Mouse (Mus musculus) embryonic facial prominence, embryonic 12.5 days (tissue): ENCODE results near the gene Rps5. TPM values are rescaled to one million over a fixed set of nuclear protein-coding genes. Genes with fewer than 3 reads are reported as not detected.
"Not testable (repeated sequence)": the region's sequence is repeated elsewhere in the genome, so short reads cannot be mapped to it uniquely, and the experiment has no call there.

Experiments
- ATAC-seq: fragments of 200-750 bp; cut with Nextera tagmentation; 2 replicates; pipeline ENCODE4 v1.8.0; 2017; ENCODE audit not compliant: insufficient number of reproducible peaks, insufficient read depth, low FRiP score, low TSS enrichment
- H3K27ac ChIP-seq: fragments of 300-500 bp; sonication (generic); 2 replicates; pipeline ENCODE4 v1.5.1; 2016; ENCODE audit warnings: mild to moderate bottlenecking
- H3K27me3 ChIP-seq: fragments of 300-500 bp; sonication (generic); 2 replicates; pipeline ENCODE4 v1.6.1; 2016; ENCODE audit warnings: mild to moderate bottlenecking, moderate library complexity
- H3K36me3 ChIP-seq: fragments of 300-500 bp; sonication (generic); 2 replicates; pipeline ENCODE4 v1.6.1; 2016; ENCODE audit warnings: mild to moderate bottlenecking
- H3K4me1 ChIP-seq: fragments of 300-500 bp; sonication (generic); 2 replicates; pipeline ENCODE4 v1.6.1; 2016
- H3K4me2 ChIP-seq: fragments of 300-500 bp; sonication (generic); replicated peaks from 2 replicates; pipeline ENCODE4 v1.6.1; 2016; ENCODE audit warnings: mild to moderate bottlenecking, moderate library complexity
- H3K4me3 ChIP-seq: fragments of 300-500 bp; sonication (generic); 2 replicates; pipeline ENCODE4 v1.5.1; 2016; ENCODE audit warnings: mild to moderate bottlenecking
- H3K9ac ChIP-seq: fragments of 300-500 bp; sonication (generic); 2 replicates; pipeline ENCODE4 v1.6.1; 2016; ENCODE audit warnings: mild to moderate bottlenecking, moderate library complexity
- H3K9me3 ChIP-seq: fragments of 300-500 bp; sonication (generic); 2 replicates; pipeline ENCODE4 v1.6.1; 2016; ENCODE audit warnings: mild to moderate bottlenecking, moderate library complexity
- WGBS: fragments of 180-500 bp; shearing (Covaris S2); methylation state at CpG from one replicate; pipeline ENCODE4 v1.1.7; 2016; 5-methylcytosine and 5-hydroxymethylcytosine counted together
- polyA plus RNA-seq: library from polyadenylated mRNA; unstranded; fragments of >200 nt; fragmentation: Nextera tagmentation; extraction: Ambion mirVana; gene quantifications from 2 replicates; pipeline ENCODE4 v1.2.1, GENCODE M21; 2016

Rps5 gene
- polyA plus RNA-seq, 1 experiment from 2014 or later, result 833 TPM

DNA sequence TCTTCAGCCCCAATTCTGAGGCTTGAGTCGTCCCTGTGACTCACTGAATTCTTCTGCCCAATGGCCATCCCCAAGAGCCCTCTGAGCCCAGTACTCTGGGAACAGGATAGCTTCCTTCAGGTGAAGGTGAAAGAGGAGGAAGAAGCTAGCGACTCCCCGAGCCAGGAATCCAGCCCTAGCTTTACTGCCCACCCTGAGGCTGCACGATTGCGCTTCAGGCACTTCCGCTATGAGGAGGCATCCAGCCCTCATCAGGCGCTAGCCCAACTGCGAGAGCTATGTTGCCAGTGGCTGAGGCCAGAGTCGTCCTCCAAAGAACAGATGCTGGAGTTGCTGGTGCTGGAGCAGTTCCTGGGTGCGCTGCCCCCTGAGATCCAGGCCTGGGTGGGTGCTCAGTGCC lies 18.5 kb upstream of the Rps5 start:
- H3K27me3 ChIP-seq, result no peaks in the 10 kb centered on the region

DNA sequence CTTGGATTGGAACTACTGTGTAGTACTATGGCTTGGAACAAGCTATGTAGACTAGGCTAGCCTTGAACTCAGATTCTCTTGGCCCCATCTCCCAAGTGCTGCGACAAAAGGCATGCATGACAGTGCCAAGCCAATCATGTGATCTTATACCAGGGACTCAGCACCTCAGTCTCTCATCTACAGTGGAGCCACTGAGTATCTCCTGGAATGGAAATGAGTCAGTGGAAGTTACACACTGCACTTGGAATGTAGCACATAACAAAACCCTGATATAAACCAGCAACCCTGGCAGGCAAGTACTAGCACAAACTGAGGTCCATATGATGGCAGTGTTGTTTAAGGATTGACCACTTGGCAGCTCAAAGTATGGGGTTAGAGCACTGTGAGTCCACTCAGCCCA lies 16.9 kb upstream of the Rps5 start:
- WGBS, result 97% methylated on average over 1 of the region's 1 CpGs
- Histone ChIP-seq H3K4me3 (no peak overlapping the region), H3K4me2 (no peak overlapping the region), H3K27ac (no peak overlapping the region), H3K9ac (no peak overlapping the region), H3K27me3 (no peaks in the 10 kb centered on the region), H3K36me3 (peaks cover 64% of the 10 kb centered on the region), H3K9me3 (no peaks in the 10 kb centered on the region), H3K4me1 (no peaks in the 10 kb centered on the region)
- no peak for ATAC-seq

More for the DNA sequence above, 18.5 kb upstream of the Rps5 start:
- Histone ChIP-seq H3K27ac (no peak overlapping the region), H3K4me3 (peak overlapping the region; percentile 17; the same call in 1 of the 2 replicates), H3K9me3 (no peaks in the 10 kb centered on the region), H3K9ac (no peak overlapping the region), H3K4me1 (0 out of 2 replicates have a peak, but pooled peaks cover 3% of the 10 kb centered on the region), H3K4me2 (no peak overlapping the region), H3K36me3 (peaks cover 59% of the 10 kb centered on the region)
- WGBS, result 49% methylated on average over 10 of the region's 10 CpGs
- ATAC-seq, result no peak

DNA sequence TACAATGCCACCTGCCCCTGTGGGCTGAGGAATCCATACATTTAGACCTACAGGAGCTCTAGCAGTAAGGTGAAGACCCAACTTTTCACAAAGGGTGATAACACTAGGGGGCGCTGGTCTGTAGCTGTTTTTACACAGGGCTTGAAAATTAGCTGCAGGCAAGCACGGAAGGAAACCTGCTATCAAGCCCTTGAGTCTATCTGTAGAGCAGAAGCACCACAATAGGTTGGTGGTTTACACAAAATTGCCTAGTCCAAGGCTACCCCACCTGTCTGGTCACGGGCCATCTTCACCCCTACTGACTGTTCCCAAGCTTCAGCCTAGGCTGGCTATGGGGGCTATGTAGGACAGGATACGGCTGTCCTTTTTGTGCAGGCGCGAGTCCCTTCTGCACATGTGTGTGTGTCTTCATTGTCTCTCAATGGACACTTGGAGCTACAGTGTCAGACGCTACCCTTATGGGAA lies 12.6 kb upstream of the Rps5 start:
- no peaks in the 10 kb centered on the region for H3K27me3 ChIP-seq
- 44% methylated on average over 7 of the region's 7 CpGs for WGBS
- H3K9ac ChIP-seq, result peak overlapping the region; percentile 50
- H3K4me1 ChIP-seq, result no peaks in the 10 kb centered on the region
- ATAC-seq, result peak; percentile 39; the same call in 1 of the 2 replicates
- peak overlapping the region; percentile 43 for H3K4me3 ChIP-seq
- peak overlapping the region; percentile 80; the same call in 1 of the 2 replicates for H3K27ac ChIP-seq
- peaks cover 44% of the 10 kb centered on the region for H3K36me3 ChIP-seq
- H3K4me2 ChIP-seq, result peak overlapping the region; percentile 50
- no peaks in the 10 kb centered on the region for H3K9me3 ChIP-seq

DNA sequence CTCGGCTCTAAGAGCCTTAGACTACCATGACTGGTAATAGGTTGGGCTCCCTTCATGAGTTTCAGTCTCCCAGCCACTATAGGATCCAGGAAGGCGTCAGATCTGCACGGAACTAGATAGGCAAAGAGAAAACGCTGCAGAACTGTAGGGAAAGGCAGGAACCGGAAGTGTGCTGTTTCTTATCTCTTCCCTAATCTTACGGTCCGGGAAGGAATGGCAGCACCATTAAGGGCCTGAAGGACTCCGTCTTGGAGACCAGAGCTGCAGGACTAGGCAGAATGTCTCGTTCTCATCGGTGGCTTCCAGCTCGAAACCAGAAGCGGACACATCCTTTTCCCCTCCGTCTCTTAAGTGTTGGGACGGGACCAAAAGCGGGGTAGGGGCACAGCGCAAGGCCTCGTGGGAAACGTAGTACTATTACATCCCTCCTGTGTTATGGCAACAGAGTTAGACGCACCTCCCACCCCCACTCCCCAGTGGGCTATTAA lies 11.9 kb upstream of the Rps5 start:
- H3K9me3 ChIP-seq, result no peaks in the 10 kb centered on the region
- peak overlapping the region; percentile 50 for H3K9ac ChIP-seq
- H3K27me3 ChIP-seq, result no peaks in the 10 kb centered on the region
- H3K36me3 ChIP-seq, result peaks cover 37% of the 10 kb centered on the region
- WGBS, result 5% methylated on average over 19 of the region's 19 CpGs
- H3K27ac ChIP-seq, result peak overlapping the region; percentile 80
- peak; percentile 59 for ATAC-seq
- H3K4me1 ChIP-seq, result no peaks in the 10 kb centered on the region
- peak overlapping the region; percentile 50 for H3K4me2 ChIP-seq
- peak overlapping the region; percentile 43 for H3K4me3 ChIP-seq

DNA sequence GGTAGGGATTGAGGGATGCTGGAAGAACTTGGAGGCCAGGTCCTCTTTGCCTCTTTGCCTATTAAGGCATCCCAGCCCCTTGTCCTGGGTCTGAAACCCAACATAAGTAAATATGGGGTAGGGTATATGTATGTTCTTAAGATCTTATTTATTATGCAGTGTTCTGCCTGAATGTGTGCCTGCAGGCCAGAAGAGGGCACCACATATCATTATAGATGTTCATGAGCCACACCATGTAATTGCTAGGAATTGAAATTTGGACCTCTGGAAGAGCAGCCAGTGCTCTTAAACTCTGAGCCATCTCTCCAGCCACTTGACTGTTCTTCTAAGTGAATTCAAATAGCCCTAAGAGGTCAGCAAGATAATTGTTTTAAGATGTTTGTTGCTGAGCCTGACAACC lies 8.5 kb upstream of the Rps5 start:
- no peak overlapping the region for H3K4me2 ChIP-seq
- H3K27me3 ChIP-seq, result no peaks in the 10 kb centered on the region
- ATAC-seq, result no peak
- H3K9ac ChIP-seq, result no peak overlapping the region
- no peak overlapping the region for H3K27ac ChIP-seq
- H3K4me3 ChIP-seq, result no peak overlapping the region
- H3K9me3 ChIP-seq, result no peaks in the 10 kb centered on the region
- H3K4me1 ChIP-seq, result no peaks in the 10 kb centered on the region
- H3K36me3 ChIP-seq, result peaks cover 5% of the 10 kb centered on the region

DNA sequence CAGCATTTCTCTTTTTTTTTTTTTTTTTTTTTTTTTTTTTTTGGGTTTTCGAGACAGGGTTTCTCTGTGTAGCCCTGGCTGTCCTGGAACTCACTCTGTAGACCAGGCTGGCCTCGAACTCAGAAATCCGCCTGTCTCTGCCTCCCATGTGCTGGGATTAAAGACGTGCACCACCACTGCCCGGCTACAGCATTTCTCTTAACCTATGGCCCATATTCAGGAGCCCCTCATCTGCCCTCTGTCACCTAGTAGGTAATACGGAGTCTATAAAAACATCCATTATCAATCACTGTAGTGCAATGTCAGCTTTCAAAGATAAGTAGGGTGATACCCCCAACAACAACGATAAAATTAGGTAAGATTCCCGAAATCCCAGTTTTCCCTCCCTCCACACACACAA lies 1.6 kb upstream of the Rps5 start:
- not testable (repeated sequence) for H3K4me2 ChIP-seq, H3K9ac ChIP-seq, H3K4me3 ChIP-seq, ATAC-seq, H3K27me3 ChIP-seq, H3K27ac ChIP-seq, H3K9me3 ChIP-seq
- Histone ChIP-seq H3K4me1 (peaks cover 14% of the 10 kb centered on the region), H3K36me3 (peaks cover 26% of the 10 kb centered on the region)
- WGBS, result 87% methylated on average over 7 of the region's 8 CpGs

DNA sequence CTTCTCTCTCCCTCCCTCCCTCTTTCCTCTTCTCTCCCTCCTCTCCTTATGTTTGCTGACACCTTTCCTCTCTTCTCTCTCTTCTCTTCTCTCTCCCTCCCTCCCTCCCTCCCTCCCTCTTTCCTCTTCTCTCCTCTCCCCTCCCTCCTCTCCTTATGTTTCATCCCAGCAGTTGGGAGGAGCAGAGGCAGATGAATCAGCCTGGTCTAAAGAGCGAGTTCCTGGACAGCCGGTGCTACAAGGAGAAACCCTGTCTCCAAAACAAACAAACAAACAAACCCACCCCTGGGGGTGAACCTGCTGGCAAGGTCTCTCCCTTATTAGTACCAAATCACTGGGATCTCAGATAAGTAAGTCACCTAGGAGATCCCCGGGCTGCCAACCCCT lies 779 bp upstream of the Rps5 start:
- H3K9me3 ChIP-seq, result no peaks in the 10 kb centered on the region
- 1% methylated on average over 3 of the region's 3 CpGs for WGBS
- no peak for ATAC-seq
- peak overlapping the region; percentile 93 for H3K27ac ChIP-seq
- peaks cover 34% of the 10 kb centered on the region for H3K36me3 ChIP-seq
- H3K4me1 ChIP-seq, result peaks cover 14% of the 10 kb centered on the region
- peaks cover 7% of the 10 kb centered on the region for H3K27me3 ChIP-seq
- H3K9ac ChIP-seq, result peak overlapping the region; percentile 75
- H3K4me3 ChIP-seq, result peak overlapping the region; percentile 82
- H3K4me2 ChIP-seq, result peak overlapping the region; percentile 74

DNA sequence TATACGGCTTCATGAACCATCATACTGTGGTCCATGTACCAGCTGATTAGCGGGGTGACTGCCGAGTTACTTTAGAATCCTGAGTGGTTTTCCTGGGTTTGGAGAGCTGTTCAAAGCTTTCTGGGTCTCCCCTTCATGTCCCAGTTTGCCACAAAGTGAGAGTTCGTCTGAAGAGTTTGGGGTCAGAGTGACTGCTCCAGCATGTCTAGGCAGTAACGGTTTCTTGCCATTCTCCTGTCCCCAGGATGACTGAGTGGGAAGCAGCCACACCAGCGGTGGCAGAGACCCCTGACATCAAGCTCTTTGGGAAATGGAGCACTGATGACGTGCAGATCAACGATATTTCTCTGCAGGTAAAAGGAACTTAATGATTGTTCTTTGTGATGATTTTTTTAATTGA lies 639 bp downstream of the Rps5 start:
- Histone ChIP-seq H3K36me3 (peaks cover 43% of the 10 kb centered on the region), H3K4me2 (peak overlapping the region; percentile 87), H3K27ac (0 out of 2 replicates have a peak overlapping the region, but pooled peaks have one; percentile 18), H3K4me1 (peaks cover 17% of the 10 kb centered on the region), H3K9ac (peak overlapping the region; percentile 81), H3K4me3 (peak overlapping the region; percentile 82), H3K9me3 (no peaks in the 10 kb centered on the region), H3K27me3 (peaks cover 20% of the 10 kb centered on the region)
- WGBS, result 3% methylated on average over 8 of the region's 8 CpGs
- no peak for ATAC-seq

DNA sequence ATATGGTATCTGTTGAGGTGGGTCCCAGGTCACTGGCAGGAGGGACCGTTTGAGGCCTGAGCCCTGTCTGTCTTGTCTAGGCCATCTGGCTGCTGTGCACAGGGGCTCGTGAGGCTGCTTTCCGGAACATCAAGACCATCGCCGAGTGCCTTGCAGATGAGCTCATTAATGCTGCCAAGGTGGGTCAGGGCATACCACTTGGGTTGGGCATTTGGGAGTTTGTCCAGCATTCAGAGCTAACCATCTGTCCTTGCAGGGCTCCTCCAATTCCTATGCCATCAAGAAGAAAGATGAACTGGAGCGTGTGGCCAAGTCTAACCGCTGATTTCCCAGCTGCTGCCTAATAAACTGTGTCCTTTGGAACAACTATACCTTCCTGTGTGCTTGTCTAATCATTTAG lies 4.2 kb downstream of the Rps5 start:
- Histone ChIP-seq H3K4me3 (no peak overlapping the region), H3K36me3 (peaks cover 46% of the 10 kb centered on the region), H3K4me2 (no peak overlapping the region), H3K9me3 (no peaks in the 10 kb centered on the region), H3K4me1 (peaks cover 17% of the 10 kb centered on the region), H3K27ac (no peak overlapping the region), H3K27me3 (peaks cover 34% of the 10 kb centered on the region), H3K9ac (no peak overlapping the region)
- no peak for ATAC-seq
- 84% methylated on average over 7 of the region's 7 CpGs for WGBS

DNA sequence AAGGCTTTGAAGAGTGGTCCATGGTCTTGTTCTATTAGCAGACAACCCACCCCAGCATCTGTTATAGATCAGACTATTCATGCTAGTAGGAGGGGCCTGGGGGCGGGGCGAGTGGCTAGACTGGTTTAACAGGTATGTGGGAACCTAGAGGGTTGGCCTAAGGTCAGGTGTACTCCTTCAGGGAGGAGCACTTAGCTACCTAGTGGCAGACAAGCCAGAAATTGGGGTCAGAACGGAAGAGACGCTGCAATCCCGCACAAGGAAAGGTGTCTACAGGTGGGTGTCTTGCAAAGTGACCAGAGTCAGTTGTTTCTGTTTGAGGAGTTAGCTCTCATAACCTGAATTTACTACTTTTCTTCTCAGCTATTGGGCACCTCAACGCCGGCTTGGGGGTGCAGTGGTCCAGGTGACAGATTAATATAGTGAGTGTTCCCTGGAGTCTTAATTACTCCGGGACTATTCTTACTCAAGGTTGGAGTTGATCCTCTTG lies 5.1 kb downstream of the Rps5 start, which contains the start of gene Rnf225:
Gene Rnf225 (plus strand): TSS at position 226 of the 490 bp plus-strand sequence.
- 19% methylated on average over 8 of the region's 8 CpGs for WGBS
- peak within 1 kb of the TSS; percentile 31 for H3K4me3 ChIP-seq
- no peaks in the 10 kb centered on the region for H3K9me3 ChIP-seq
- H3K36me3 ChIP-seq, result peaks cover 46% of the 10 kb centered on the region
- ATAC-seq, result no peak
- peak within 1 kb of the TSS; percentile 52 for H3K9ac ChIP-seq
- no peak within 1 kb of the TSS for H3K27ac ChIP-seq
- peaks cover 34% of the 10 kb centered on the region for H3K27me3 ChIP-seq
- peak within 1 kb of the TSS; percentile 56 for H3K4me2 ChIP-seq
- peaks cover 17% of the 10 kb centered on the region for H3K4me1 ChIP-seq

DNA sequence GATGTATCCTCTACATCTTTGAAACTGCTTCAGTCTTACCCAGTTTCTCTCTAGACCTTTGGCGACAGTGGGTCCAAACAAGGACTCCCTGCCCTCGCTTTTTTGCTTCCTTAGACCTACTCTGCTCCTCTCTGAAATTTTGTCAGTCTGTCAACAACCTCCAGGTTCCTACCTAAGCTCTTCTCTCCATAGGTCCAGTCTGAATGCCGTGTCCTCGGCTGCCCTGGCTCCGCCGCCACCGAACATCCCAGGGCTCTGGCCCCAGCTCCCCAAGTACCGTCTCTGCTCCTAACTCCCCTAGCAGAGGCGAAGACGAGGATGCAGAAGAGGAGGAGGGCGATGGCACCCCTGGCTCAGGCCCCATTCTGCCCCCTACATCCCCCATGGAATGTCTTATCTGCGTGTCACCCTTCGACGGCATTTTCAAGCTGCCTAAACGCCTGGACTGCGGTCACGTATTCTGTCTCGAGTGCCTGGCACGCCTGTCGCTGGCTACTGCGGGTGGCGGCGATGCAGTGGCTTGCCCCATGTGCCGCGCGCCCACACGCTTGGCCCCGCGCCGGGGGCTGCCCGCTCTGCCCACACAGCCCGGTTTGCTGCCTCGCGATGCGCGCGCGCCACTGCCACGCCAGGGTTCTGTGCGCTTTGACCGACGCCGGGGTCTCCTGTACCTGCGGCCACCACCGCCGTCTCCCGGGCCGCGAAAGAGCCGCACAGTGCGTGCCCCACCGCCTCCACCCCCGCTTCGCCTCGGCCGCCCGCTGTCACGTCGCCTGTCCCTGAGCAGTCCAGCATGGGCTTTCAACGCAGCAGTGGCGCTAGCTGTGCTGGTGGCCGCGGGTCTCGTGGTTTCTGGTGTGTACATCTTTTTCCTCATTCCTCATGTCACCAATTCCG lies 5.9 kb downstream of the Rps5 start:
- Histone ChIP-seq H3K4me2 (peak overlapping the region; percentile 56), H3K36me3 (peaks cover 46% of the 10 kb centered on the region), H3K4me3 (peak overlapping the region; percentile 31), H3K27me3 (peaks cover 34% of the 10 kb centered on the region), H3K4me1 (peaks cover 16% of the 10 kb centered on the region), H3K27ac (no peak overlapping the region), H3K9ac (peak overlapping the region; percentile 52), H3K9me3 (no peaks in the 10 kb centered on the region)
- 5% methylated on average over 65 of the region's 65 CpGs for WGBS
- no peak for ATAC-seq
